Mouse (Mus musculus) lung, postnatal 4 days (tissue): ENCODE data around the gene Gm2888.
"Not testable (repeated sequence)": the region's sequence is repeated elsewhere in the genome, so short reads cannot be mapped to it uniquely, and the experiment has no call there.

Experiments
- DNase-seq, 2 experiments: peaks; one replicate each; pipeline ENCODE4 v3.0.0; 2021

Gm2888 gene

DNA sequence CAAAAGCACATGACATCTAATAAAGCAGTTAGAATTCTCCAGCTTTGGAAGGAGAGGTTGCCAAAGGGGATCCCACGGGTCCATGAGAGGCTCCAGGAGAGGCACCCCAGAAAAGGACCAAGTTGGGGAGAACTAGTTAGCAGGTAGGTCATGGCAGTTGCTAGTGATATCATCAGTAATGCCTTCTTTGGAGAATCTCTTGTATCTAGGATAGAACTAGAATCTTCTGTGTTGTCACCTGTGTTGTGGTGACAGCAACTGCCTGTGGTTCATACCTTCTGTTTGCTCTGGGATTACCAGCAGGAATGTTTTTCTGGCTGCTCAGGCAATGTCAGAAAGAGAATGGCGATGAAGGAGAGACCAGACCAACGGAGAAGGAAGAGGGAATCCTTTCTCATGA, at the start of gene Gm2888:
Gene Gm2888, plus strand, starts transcription at position 301 of the 400 bp plus-strand sequence.
- not testable (repeated sequence) for DNase-seq

DNA sequence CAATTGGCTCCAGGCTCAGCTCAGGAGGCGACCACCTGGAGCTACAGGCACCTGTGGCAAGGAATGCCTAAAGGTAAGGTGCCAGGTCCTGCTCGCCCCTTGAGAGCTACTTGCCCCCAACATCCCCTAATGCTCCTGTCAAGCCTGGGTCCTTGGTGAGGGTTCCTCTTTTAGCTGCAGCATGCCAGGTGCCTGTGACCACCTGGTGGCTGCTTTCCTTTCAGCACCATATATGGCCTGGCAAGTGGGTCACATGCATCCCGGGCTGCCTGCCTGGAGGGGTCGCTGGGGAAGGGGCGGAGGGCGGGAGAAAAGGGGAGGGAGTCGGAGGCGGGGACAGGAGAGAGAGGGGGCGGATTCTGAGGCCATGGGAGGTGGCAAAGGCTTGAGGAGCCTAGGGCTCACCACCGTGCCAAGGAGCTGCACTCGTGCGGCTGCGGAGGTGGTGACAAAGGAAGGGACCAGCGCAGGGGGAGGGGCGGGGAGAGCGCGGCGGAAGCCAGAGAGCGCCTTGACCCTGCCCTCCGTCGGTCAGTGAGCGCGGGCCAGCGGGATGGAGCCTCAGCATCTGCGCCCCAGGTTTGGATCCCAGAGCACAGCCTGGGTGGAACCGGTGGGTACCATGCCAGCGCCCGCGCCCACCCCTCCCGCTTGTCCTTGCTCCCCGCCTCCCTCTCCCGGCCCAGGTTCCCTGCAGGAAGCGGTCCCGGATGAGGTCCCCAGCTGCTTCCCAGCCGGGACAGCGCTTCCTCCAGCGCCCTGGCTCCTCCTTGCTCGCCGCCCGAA, 19.1 kb downstream of the Gm2888 start, which contains the start of gene Gm2897:
Gene Gm2897, plus strand, starts transcription at position 559 of the 786 bp plus-strand sequence.
- peak; percentile 6 to 27 for DNase-seq

DNA sequence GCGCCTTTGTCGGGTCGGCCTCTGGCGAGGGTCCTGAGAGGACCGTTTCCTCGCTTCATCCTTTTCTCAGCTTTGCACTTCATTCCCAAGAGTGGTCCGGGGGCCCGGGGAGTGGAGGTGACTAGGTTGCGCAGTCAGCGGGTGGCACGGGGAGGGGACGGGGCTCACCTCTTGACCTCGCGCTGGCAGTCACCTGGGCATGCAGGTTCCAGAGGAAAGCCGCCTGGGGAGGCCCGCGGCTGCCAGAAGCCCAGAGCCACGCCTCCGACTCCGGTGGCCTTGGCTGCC, 19.7 kb downstream of the Gm2888 start:
- DNase-seq = peak; percentile 4 to 23

DNA sequence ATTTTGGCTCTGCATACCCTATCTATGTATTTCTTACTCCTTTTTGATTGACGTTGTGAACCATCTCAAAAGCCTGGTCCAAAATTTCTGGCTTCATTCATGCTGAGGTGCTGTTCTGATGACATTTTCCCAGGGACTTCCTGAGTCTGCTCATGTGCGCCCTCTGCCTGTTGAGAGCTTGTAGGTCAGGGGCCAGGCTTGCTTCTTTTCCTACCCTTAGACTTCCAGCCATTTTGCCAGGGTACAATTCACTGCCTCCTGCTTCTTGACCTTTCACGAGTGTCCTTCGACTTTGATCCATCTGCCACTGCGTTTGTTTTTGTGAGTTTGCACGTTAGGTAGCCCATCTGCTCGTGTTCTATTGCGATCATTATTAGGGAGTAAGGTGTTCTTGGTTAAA, 20.3 kb downstream of the Gm2888 start:
- DNase-seq = not testable (repeated sequence)
